Comparison of ENCODE assay signal across 21 mouse cellular contexts in the genomic region with DNA sequence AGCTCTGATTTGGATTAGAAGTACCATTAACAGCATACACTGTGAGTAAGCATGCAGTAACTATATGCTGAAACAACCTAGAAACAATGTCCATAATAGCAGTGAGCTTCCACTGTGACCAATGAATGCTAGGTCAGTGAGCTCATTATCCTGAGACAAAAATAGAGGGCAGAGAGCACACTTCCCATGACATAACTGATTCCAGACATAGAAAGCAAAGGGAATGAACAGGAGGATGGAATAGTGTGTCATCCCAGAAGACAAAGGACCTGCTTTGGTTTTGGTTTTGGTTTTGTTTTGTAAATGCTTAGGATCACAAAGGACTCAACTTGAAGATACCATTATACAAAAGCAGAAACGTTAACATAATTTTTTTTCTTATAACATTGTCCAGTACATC.
"Had no signal": no experiment of that assay in that cellular context is flagged by ENCODE, and none has a peak within 500 bp of the region (broad histone marks: within the 10 kb centered on the region; RNA-seq: fewer than 3 reads in every experiment).

No protein-coding gene starts in this region.

- H3K27ac ChIP-seq: kidney, postnatal 0 days; layer of hippocampus, adult 2 months; limb, embryonic 10.5 days; limb, embryonic 13.5 days; liver, embryonic 12.5 days; liver, embryonic 15.5 days; lung, embryonic 15.5 days; midbrain, embryonic 12.5 days; midbrain, embryonic 15.5 days; neural tube, embryonic 12.5 days; neural tube, embryonic 15.5 days; stomach, postnatal 0 days had no signal

- H3K4me1 ChIP-seq: limb, embryonic 10.5 days; limb, embryonic 13.5 days; liver, embryonic 12.5 days; liver, embryonic 15.5 days; lung, embryonic 15.5 days; midbrain, embryonic 12.5 days; midbrain, embryonic 15.5 days; neural tube, embryonic 12.5 days; neural tube, embryonic 15.5 days had no signal

- H3K9me3 ChIP-seq: limb, embryonic 10.5 days; limb, embryonic 13.5 days; liver, embryonic 12.5 days; liver, embryonic 15.5 days; lung, embryonic 15.5 days; midbrain, embryonic 12.5 days; midbrain, embryonic 15.5 days; neural tube, embryonic 12.5 days; neural tube, embryonic 15.5 days had no signal

- H3K27me3 ChIP-seq: limb, embryonic 13.5 days; liver, embryonic 12.5 days; liver, embryonic 15.5 days; lung, embryonic 15.5 days; midbrain, embryonic 12.5 days; midbrain, embryonic 15.5 days; neural tube, embryonic 12.5 days; neural tube, embryonic 15.5 days had no signal

- ATAC-seq: liver, embryonic 12.5 days; midbrain, embryonic 15.5 days had no signal

- DNase-seq: kidney, postnatal 25 days; layer of hippocampus, adult 9-11 months; liver; lung, adult 18-20 months; lung, postnatal 10 days; lung, postnatal 4 days; thymus, adult 2 months; thymus, postnatal 14 days; thymus, postnatal 4 days had no signal

- H3K4me2 ChIP-seq: limb, embryonic 13.5 days; liver, embryonic 12.5 days; liver, embryonic 15.5 days; lung, embryonic 15.5 days; midbrain, embryonic 12.5 days; midbrain, embryonic 15.5 days; neural tube, embryonic 12.5 days; neural tube, embryonic 15.5 days had no signal

- H3K9ac ChIP-seq: limb, embryonic 13.5 days; liver, embryonic 12.5 days; liver, embryonic 15.5 days; lung, embryonic 15.5 days; midbrain, embryonic 12.5 days; midbrain, embryonic 15.5 days; neural tube, embryonic 12.5 days; neural tube, embryonic 15.5 days had no signal

- H3K4me3 ChIP-seq: layer of hippocampus, adult 2 months; limb, embryonic 10.5 days; limb, embryonic 13.5 days; liver, embryonic 12.5 days; liver, embryonic 15.5 days; lung, embryonic 15.5 days; midbrain, embryonic 12.5 days; midbrain, embryonic 15.5 days; neural tube, embryonic 12.5 days; neural tube, embryonic 15.5 days had no signal

- H3K36me3 ChIP-seq: limb, embryonic 10.5 days; limb, embryonic 13.5 days; liver, embryonic 12.5 days; liver, embryonic 15.5 days; lung, embryonic 15.5 days; midbrain, embryonic 12.5 days; midbrain, embryonic 15.5 days; neural tube, embryonic 12.5 days; neural tube, embryonic 15.5 days had no signal
